Mouse (Mus musculus) cerebellum, adult 2 months (tissue): ENCODE measurements at regions not wholly inside any gene's neighbourhood (a gene's known extent, or its start where the extent isn't known, plus 50 kb on each side); places are given as distances from the start of the nearest gene placed in this dataset.

Experiments used
- CTCF ChIP-seq: fragments of 200-500 bp; IDR thresholded peaks from 2 replicates; pipeline ENCODE4 v1.5.1; 2011; ENCODE audit warnings: low read depth, mild to moderate bottlenecking, control low read depth, low read length, moderate library complexity, borderline replicate concordance; ENCODE audit not compliant: insufficient read depth
- POLR2A ChIP-seq: fragments of 200-500 bp; IDR thresholded peaks from 2 replicates; pipeline ENCODE4 v1.6.1; 2011; ENCODE audit warnings: low read length, control low read depth, borderline replicate concordance; ENCODE audit not compliant: insufficient read depth

GRCm38 (mm10) chr17:9778866-9779265 is 109.3 kb upstream of the Pabpc6 start:
- TF ChIP-seq CTCF (no peak), POLR2A (no peak)
